Mouse (Mus musculus) gastrocnemius, postnatal 36 days (tissue): ENCODE results near the gene Zmpste24. TPM values are rescaled to one million over a fixed set of nuclear protein-coding genes. Genes with fewer than 3 reads are reported as not detected.
"Not testable (repeated sequence)": the region's sequence is repeated elsewhere in the genome, so short reads cannot be mapped to it uniquely, and the experiment has no call there.

ENCODE experiments used
- DNase-seq, 2 experiments: peaks; one replicate each; pipeline ENCODE4 v3.0.0; 2022
- intact Hi-C: fragments of 180-260 bp; cut with DNase I; formaldehyde crosslinking; loops from one replicate; pipeline ENCODE4 v1.15.1; 2025
- long read RNA-seq, 2 experiments: library from polyadenylated mRNA; stranded (forward); transcript quantifications; one replicate each; pipeline ENCODE4 v2.0.0; 2021
- total RNA-seq, 2 experiments: library from RNA; stranded (reverse); gene quantifications; 2 replicates each; pipeline ENCODE4 v1.2.3; 2021

Zmpste24 gene
- total RNA-seq: 10 to 100 TPM; 15.7 to 16.1 TPM
- long read RNA-seq, experiment 1, transcript Zmpste24-201 (10 exons, 3,429 nt): major isoform, 9 of 13 reads
- long read RNA-seq, experiment 1, partial matches to known transcripts: 1 of 13 reads
- long read RNA-seq, experiment 1, other reads (novel, unspliced or antisense): 3 of 13 reads
- long read RNA-seq, experiment 2, transcript Zmpste24-201 (10 exons, 3,429 nt): major isoform, 7 of 11 reads
- long read RNA-seq, experiment 2, partial matches to known transcripts: 0 of 11 reads
- long read RNA-seq, experiment 2, other reads (novel, unspliced or antisense): 4 of 11 reads

- DNase-seq: peak; percentile 64 to 75
- intact Hi-C loops: no loop called here
Observed at GRCm38 (mm10) chr4:121097650-121098378, at the start of gene Zmpste24. Zmpste24 (minus strand) TSS chr4:121098241.

DNA sequence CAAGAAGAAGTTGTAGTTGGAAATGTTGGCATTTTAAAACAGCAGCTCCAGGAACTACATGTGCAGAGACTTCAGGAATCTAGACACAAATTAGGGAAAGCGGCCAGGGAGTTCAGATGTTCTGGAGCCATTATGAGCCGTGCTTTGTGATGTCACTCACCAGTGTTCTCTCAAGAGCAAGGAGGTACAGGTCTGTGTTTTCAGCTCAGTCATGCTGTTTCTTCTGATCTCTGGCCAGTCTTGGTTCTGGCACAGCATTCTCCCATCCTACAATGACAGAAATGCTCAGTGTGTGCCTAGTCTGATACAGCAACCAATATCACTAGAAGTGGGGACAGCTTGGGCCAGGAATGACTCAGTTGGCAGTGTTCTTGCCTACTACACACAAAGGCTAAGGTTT, 11.1 kb upstream of the Zmpste24 start, which contains the start of gene Tmco2:
TSS of gene Tmco2 (minus strand) at position 101 of the 400 bp plus-strand sequence.
- no peak for DNase-seq
- intact Hi-C loops: no loop called here

- no peak for DNase-seq
- intact Hi-C loops: no loop called here
Observed at GRCm38 (mm10) chr4:121103304-121103703, 5.3 kb upstream of the Zmpste24 start.

GRCm38 (mm10) chr4:121090211-121090610, 7.8 kb downstream of the Zmpste24 start:
- intact Hi-C loops: no loop called here
- no peak for DNase-seq

DNA sequence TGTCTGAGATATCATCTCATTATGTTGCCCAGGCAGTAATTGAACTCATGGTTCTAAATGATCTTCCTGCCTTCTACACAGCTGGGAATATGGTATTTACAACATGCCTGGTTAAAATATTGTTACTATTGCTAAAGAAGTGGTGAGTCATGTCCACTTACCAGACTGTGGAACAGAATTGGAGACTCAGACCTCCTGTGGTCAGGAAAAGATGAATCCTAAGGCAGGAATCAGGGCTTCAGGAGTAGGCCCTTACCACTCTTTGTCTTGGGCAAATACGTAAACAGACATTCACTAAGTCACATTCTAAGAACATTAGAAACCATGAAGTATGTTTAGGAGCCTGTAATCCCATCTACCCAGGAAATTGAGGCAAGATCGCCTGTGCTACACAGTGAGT, 9.3 kb downstream of the Zmpste24 start:
- DNase-seq: no peak
- intact Hi-C loops: no loop called here

- no peak for DNase-seq
- intact Hi-C loops: loop anchor here (5.0 kb wide), 1 partner anchor 133 kb away; the partner anchor contains the start of gene Rlf
Observed at GRCm38 (mm10) chr4:121084506-121084905, 13.5 kb downstream of the Zmpste24 start.

- intact Hi-C loops: loop anchor here (5.0 kb wide), 1 partner anchor 137 kb away; the partner anchor contains the start of gene Rlf
- DNase-seq: no peak
Observed at GRCm38 (mm10) chr4:121080395-121080794, 17.6 kb downstream of the Zmpste24 start.

DNA sequence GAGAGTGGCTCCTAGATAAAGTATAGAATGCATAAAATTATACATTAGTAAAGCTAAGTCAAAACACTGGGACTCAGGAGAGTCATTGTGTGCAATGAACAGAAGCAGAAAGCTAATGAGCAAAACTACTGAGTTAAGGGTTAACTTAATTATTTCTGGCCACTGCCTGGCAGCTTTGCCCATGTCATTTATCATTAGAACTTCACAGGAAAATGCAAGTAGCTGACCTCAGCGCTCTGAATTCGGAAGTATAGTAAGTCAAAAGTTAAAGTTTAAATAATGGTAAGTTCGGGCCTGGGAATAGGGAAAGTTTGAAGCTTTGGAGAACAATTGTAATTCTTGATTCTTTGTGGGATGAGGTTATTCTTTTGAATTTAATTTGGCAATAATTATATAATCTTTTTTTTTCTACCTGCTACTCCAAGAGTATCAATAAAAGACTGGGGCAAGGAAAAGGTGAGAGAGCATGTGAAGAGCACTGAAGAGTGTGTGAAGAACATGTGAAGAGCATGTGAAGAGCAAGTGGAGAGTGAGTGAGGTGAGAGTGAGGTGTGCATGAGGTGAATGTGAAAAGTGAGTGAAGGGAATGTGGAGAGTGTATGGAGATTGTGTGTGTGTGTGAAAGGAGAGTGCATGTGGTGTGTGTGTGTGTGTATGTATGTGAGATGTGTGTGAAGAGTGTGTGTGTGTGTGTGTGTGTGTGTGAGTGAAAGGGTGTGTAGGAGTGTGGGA, 20.0 kb downstream of the Zmpste24 start:
- no peak for DNase-seq
- intact Hi-C loops: no loop called here

- no peak for DNase-seq
- intact Hi-C loops: no loop called here
Observed at GRCm38 (mm10) chr4:121074250-121074649, 23.8 kb downstream of the Zmpste24 start.

- no peak for DNase-seq
- intact Hi-C loops: no loop called here
Observed at GRCm38 (mm10) chr4:121065336-121065735, 32.7 kb downstream of the Zmpste24 start.

- DNase-seq, intact Hi-C loops: not testable (repeated sequence)
Observed at GRCm38 (mm10) chr4:121059218-121059617, 38.8 kb downstream of the Zmpste24 start.

DNA sequence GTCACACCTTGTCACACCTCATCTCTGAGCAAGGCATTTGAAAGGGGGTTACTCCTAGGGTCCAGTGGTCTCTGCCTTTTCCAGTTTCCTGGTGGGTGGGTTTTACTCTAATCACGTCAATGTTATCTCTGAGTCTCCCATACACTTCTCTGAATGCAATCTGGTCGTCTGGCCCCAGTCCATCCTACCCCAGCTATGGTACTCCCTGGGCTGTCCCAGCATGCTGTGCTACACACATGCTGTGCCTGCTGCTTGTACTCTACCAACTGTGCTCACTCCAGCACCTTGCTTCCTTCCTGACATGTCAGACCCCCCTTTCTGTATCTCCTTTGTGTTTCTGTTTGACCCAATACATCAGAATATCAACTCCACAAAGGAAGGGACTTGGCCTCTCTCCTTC, 41.0 kb downstream of the Zmpste24 start:
- no peak for DNase-seq
- intact Hi-C loops: no loop called here

DNA sequence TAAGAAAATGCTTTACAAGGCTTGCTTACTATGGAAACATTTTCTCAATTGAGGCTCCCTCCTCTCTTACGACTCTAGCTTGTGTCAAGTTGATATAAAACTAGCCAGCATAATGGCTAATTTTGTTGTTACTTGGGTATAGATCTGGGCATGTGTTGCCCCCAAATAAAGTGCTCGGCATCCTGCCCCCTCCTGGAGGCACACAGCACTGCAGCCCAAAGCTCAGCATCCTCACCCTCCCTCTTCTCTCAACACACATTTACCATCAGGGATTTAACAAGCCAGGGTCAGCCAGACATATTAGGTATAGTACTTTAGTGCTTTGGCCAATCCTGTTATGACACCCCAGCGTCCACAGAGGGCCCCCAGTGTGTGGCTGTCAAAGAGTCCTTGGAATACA, 41.7 kb downstream of the Zmpste24 start:
- DNase-seq: no peak
- intact Hi-C loops: no loop called here

DNA sequence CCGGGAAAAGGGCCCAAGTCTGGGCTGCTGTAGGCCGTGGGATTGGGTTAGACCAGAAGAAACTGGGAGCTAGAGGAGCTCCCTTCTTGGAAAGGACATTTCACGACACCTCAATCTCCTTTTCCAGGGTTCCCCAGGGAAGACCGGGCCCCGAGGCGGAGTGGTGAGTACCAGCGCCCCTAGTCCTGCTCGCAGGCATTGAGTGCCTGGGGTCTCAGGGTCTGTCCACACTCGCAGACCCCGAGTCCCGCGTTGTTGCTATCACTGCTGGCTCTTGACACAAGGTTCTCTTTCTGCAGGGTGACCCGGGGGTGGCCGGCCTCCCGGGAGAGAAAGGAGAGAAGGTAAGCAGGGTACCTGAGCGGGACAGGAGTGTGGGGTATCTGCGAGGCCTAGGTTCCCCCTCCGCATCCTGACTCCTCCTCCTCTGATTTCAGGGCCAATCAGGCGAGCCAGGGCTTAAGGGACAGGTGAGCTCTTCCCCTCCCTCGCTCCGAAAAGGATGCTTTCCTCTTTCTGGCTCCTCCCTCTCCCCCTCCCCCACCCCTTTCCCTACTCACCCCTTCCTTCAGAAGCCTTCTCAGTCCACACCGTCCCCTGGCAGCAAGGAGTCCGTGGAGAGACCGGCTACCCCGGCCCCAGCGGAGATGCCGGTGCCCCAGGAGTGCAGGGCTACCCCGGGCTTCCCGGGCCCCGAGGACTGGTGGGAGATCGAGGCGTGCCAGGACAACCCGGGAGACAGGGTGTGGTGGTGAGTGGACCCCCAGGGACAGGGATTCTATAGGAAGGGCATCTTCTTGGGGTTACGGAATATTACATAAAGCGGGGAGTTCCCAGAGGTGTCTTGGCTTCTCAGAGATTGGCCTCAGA, 45.4 kb downstream of the Zmpste24 start:
- no peak for DNase-seq
- intact Hi-C loops: no loop called here

GRCm38 (mm10) chr4:121051863-121052262, 46.2 kb downstream of the Zmpste24 start:
- intact Hi-C loops: no loop called here
- DNase-seq: no peak

DNA sequence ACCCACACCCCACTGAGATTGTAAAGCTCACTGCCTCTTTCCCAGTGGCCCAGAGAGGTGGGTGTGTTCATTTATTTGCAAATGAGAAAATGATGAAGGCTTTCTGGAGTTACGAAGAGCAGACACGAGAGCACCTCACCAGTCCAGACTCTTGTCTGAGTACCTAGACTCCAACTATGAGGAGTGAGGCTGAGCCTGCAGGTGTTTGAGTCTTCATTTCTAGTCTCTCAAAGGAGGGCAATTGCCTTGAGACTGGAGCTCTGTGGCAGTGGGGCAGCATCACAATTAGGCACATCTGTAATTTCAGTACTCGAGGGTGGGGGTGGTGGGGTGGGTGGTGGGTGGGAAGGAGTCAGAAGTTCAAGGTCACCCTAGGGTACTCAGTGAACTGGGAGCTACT, 55.1 kb downstream of the Zmpste24 start:
- intact Hi-C loops: no loop called here
- no peak for DNase-seq

DNA sequence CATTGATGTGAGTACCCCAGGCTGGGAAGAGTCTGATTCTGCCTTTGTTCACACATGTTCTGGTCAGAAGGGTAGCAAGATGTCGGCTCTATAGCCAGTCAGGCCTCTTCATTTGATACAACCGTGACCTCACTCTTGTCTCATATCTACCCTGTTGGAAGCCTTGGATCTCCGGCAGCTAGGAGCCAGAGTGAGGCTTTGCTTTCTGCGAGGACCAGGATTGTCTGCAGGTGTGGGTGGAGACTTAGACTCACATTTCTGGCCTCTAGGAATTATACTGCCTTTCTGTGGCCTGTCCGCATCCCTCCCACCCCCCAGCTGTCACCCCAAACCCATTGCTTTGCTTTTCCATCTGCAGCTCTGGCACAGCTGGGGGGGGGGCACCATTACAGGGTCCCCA, 55.6 kb downstream of the Zmpste24 start:
- intact Hi-C loops: no loop called here
- DNase-seq: no peak

DNA sequence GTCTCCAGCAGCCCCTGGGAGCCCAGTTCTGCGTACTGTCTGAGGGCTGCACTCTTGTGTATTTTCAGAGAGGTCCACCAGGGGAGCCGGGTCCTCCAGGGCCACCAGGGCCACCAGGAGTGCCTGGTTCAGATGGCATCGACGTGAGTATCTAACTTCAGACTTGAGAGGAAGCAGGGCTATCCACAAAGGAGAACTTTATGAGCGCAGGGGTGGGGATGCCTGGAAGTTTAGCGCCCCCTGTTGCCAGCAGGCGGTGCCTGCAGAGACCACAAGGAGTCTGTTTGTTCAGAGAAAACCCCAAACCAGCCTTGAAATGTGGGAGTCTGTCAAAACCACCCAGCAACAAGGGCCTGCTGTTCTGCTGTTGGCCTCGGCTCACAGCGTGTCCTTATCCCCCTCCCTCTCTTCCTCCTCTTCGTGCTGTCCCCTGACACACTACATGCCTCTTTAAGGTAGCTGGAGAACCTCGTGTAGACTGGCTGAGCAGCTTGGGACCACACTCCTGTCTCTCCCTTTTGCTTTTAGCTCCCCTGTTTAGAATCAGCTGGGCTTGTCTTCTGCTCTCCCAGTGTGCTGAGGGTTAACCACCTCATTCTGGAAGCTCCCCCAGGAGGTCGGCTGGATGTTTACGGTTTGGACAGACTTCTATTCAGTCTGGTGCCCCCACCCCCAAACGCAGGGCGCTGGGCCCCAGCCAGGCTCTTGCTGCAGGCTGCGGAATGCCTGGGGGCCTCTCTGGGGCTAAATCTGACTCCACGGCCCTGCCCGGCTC, 57.0 kb downstream of the Zmpste24 start:
- DNase-seq: peak in 1 of 2 experiments; percentile 41
- intact Hi-C loops: no loop called here

DNA sequence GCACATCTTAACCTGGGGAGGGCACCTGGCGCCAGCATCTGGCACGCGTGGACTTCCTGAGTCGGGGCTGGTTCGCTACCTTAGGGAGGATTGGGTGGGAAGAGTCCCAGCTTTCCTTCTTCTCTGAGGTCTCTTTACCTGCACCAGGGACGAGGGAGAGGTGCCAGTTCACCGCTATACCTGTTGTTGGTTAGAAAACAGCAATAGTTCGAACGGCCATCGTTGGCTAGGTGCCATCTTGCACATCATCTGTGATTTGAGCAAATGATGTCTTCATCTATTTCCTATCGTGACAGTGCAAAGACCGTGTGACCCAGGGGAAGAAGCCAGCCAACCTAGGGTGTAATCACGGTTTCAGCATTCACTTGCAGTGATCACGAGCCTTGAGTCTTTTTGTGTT, 57.7 kb downstream of the Zmpste24 start:
- intact Hi-C loops: no loop called here
- no peak for DNase-seq
